Mouse (Mus musculus) brain, embryonic 14.5 days (tissue): Measurements from ENCODE around the gene Ptprcap.

ENCODE experiments used
- CTCF ChIP-seq: fragments of 200-500 bp; IDR thresholded peaks from 2 replicates; pipeline ENCODE4 v1.5.1; 2012; ENCODE audit warnings: inconsistent platforms, mild to moderate bottlenecking, moderate library complexity, borderline replicate concordance; ENCODE audit not compliant: insufficient read depth, insufficient read length; ENCODE audit errors: extremely low read depth
- POLR2A ChIP-seq: fragments of 200-500 bp; IDR thresholded peaks from 2 replicates; pipeline ENCODE4 v1.6.1; 2012; ENCODE audit warnings: mild to moderate bottlenecking, inconsistent platforms, borderline replicate concordance; ENCODE audit not compliant: poor library complexity, insufficient read depth, insufficient read length, severe bottlenecking; ENCODE audit errors: extremely low read depth

GRCm38 (mm10) chr19:4119716-4120487, 33.5 kb upstream of the Ptprcap start:
- TF ChIP-seq POLR2A, result no peak
- no peak for TF ChIP-seq CTCF
